Comparison of ENCODE assay signal across 15 mouse cellular contexts in genomic region chr6:4938901-4939300, GRCm38 (mm10). TPM values are rescaled to one million over a fixed set of nuclear protein-coding genes. Genes with fewer than 3 reads are reported as not detected.
DNase-seq lines count a peak whose midpoint lies in the region; ATAC-seq lines count a peak whose summit lies in the region.
"Had no signal": no experiment of that assay in that cellular context is flagged by ENCODE, and none has a peak within 500 bp of the region (broad histone marks: within the 10 kb centered on the region; RNA-seq: fewer than 3 reads in every experiment).

No protein-coding gene starts in this region.

- H3K27ac ChIP-seq in forebrain, embryonic 10.5 days, result peak overlapping the region; percentile 72
- H3K27ac ChIP-seq in forebrain, embryonic 15.5 days (replicated peaks), result no peak overlapping the region
- 0 out of 2 replicates have a peak overlapping the region, but pooled peaks have one; percentile 25 for H3K27ac ChIP-seq in kidney, embryonic 16.5 days (ENCODE audit: low read length)
- H3K27ac ChIP-seq in limb, embryonic 10.5 days, result peak overlapping the region; percentile 61
- H3K27ac ChIP-seq: limb, embryonic 15.5 days had no signal

- H3K4me1 ChIP-seq in forebrain, embryonic 10.5 days, result peaks cover 46% of the 10 kb centered on the region
- H3K4me1 ChIP-seq in forebrain, embryonic 15.5 days, result peaks cover 11% of the 10 kb centered on the region
- peaks cover 18% of the 10 kb centered on the region for H3K4me1 ChIP-seq in kidney, embryonic 16.5 days (ENCODE audit: insufficient read depth, low read length)
- peaks cover 48% of the 10 kb centered on the region for H3K4me1 ChIP-seq in limb, embryonic 10.5 days

- no peak for DNase-seq in forebrain, embryonic 10.5 days (ENCODE audit: extremely low spot score, low spot score)
- DNase-seq in kidney, postnatal 36 days, result no peak
- DNase-seq in embryo, embryonic 10.5 days (ENCODE audit: low spot score), result peak; percentile 76
- no peak for DNase-seq in limb, embryonic 10.5 days (ENCODE audit: low spot score)
- no peak for DNase-seq in liver
- no peak for DNase-seq in cerebellum, adult 9-11 months
- DNase-seq: adrenal gland, adult 2 months; cerebellum, adult 9-10 months; kidney, postnatal 4 days; layer of hippocampus, postnatal 36 days; lung, adult 2 months had no signal

- WGBS in forebrain, embryonic 10.5 days, result 2% methylated on average over 3 of the region's 3 CpGs
- WGBS in forebrain, embryonic 15.5 days, result 15% methylated on average over 3 of the region's 3 CpGs
- 42% methylated on average over 3 of the region's 3 CpGs for WGBS in kidney, embryonic 16.5 days
- WGBS in limb, embryonic 10.5 days, result 10% methylated on average over 3 of the region's 3 CpGs

- H3K9me3 ChIP-seq in forebrain, embryonic 10.5 days, result no peaks in the 10 kb centered on the region
- H3K9me3 ChIP-seq in forebrain, embryonic 15.5 days, result no peaks in the 10 kb centered on the region
- no peaks in the 10 kb centered on the region for H3K9me3 ChIP-seq in kidney, embryonic 16.5 days (ENCODE audit: low read length)
- H3K9me3 ChIP-seq in limb, embryonic 10.5 days (replicated peaks), result no peaks in the 10 kb centered on the region
- H3K9me3 ChIP-seq: limb, embryonic 15.5 days had no signal

- no peak for ATAC-seq in forebrain, embryonic 15.5 days (replicated peaks)
- no peak for ATAC-seq in kidney, embryonic 16.5 days (ENCODE audit: low FRiP score, low TSS enrichment)
- ATAC-seq: inflammation-experienced regulatory T-cells, adult 6 months had no signal

- no peak overlapping the region for H3K9ac ChIP-seq in forebrain, embryonic 15.5 days (replicated peaks)
- no peak overlapping the region for H3K9ac ChIP-seq in kidney, embryonic 16.5 days (replicated peaks; ENCODE audit: low read length)
- H3K9ac ChIP-seq: limb, embryonic 15.5 days had no signal

- H3K27me3 ChIP-seq in forebrain, embryonic 10.5 days (ENCODE audit: poor library complexity, severe bottlenecking), result peaks cover 18% of the 10 kb centered on the region; the same call in 1 of the 2 replicates
- H3K27me3 ChIP-seq in forebrain, embryonic 15.5 days, result no peaks in the 10 kb centered on the region
- H3K27me3 ChIP-seq in kidney, embryonic 16.5 days (ENCODE audit: insufficient read depth, low read length), result no peaks in the 10 kb centered on the region
- no peaks in the 10 kb centered on the region for H3K27me3 ChIP-seq in limb, embryonic 10.5 days (ENCODE audit: low read depth, poor library complexity, severe bottlenecking)
- H3K27me3 ChIP-seq: limb, embryonic 15.5 days had no signal

- H3K4me3 ChIP-seq in forebrain, embryonic 10.5 days, result no peak overlapping the region
- no peak overlapping the region for H3K4me3 ChIP-seq in forebrain, embryonic 15.5 days
- H3K4me3 ChIP-seq in kidney, embryonic 16.5 days (ENCODE audit: low read length), result no peak overlapping the region
- no peak overlapping the region for H3K4me3 ChIP-seq in limb, embryonic 10.5 days
- H3K4me3 ChIP-seq: limb, embryonic 15.5 days had no signal

- H3K36me3 ChIP-seq in forebrain, embryonic 10.5 days (replicated peaks), result no peaks in the 10 kb centered on the region
- no peaks in the 10 kb centered on the region for H3K36me3 ChIP-seq in forebrain, embryonic 15.5 days
- no peaks in the 10 kb centered on the region for H3K36me3 ChIP-seq in kidney, embryonic 16.5 days (ENCODE audit: insufficient read depth, low read length)
- 0 out of 2 replicates have a peak, but pooled peaks cover 3% of the 10 kb centered on the region for H3K36me3 ChIP-seq in limb, embryonic 10.5 days
- H3K36me3 ChIP-seq: limb, embryonic 15.5 days had no signal

- no peak overlapping the region for H3K4me2 ChIP-seq in forebrain, embryonic 15.5 days (replicated peaks)
- H3K4me2 ChIP-seq in kidney, embryonic 16.5 days (replicated peaks; ENCODE audit: low read depth, low read length), result no peak overlapping the region
- H3K4me2 ChIP-seq: limb, embryonic 15.5 days had no signal

RNA-seq across cellular contexts. Expression of gene Ppp1r9a, which starts 36.2 kb away (rescaled TPM):
- polyA plus RNA-seq in forebrain, embryonic 10.5 days (2016; fragmentation: Nextera tagmentation; extraction: Ambion mirVana), result 17.1 and 18.7 TPM in 2 replicates
- 36.4 and 43.8 TPM in 2 replicates for polyA plus RNA-seq in forebrain, embryonic 15.5 days (2015; fragmentation: Nextera tagmentation; extraction: Ambion mirVana)
- polyA plus RNA-seq in kidney, embryonic 16.5 days (2015; fragmentation: Nextera tagmentation; extraction: Ambion mirVana), result 14.9 and 15.9 TPM in 2 replicates
- polyA plus RNA-seq in limb, embryonic 10.5 days (2016; fragmentation: Nextera tagmentation; extraction: Ambion mirVana), result 21.8 and 28.5 TPM in 2 replicates
- polyA plus RNA-seq: inflammation-experienced regulatory T-cells, adult 6 months had no signal
